8 mouse cellular contexts compared by ENCODE assay signal in genomic region chr13:98814275-98815040, GRCm38 (mm10). TPM values are rescaled to one million over a fixed set of nuclear protein-coding genes. Genes with fewer than 3 reads are reported as not detected.
DNase-seq lines count a peak whose midpoint lies in the region; ATAC-seq and TF ChIP-seq lines count a peak whose summit lies in the region.

No protein-coding gene starts in this region.

- TF ChIP-seq CTCF in stomach, postnatal 0 days (IDR thresholded peaks at IDR 0.05; ENCODE audit: low read depth) = no peak

- TF ChIP-seq EP300 in stomach, postnatal 0 days (optimal IDR thresholded peaks at IDR 0.05) = no peak

- intact Hi-C loops in gastrocnemius, postnatal 14 days (cut with DNase I; ENCODE audit: low total_unique reads) = no loop called here

- H3K36me3 ChIP-seq in intestine, embryonic 16.5 days (ENCODE audit: control insufficient read depth, insufficient read depth, low read length) = no peaks in the 10 kb centered on the region
- no peaks in the 10 kb centered on the region for H3K36me3 ChIP-seq in limb, embryonic 15.5 days
- no peaks in the 10 kb centered on the region for H3K36me3 ChIP-seq in midbrain, embryonic 15.5 days (replicated peaks)
- no peaks in the 10 kb centered on the region for H3K36me3 ChIP-seq in stomach, postnatal 0 days (ENCODE audit: control insufficient read depth, insufficient read depth, low read length)

- peak; percentile 29 for ATAC-seq in intestine, embryonic 16.5 days
- 0 out of 2 replicates have a peak, but pooled peaks have one; percentile 31 for ATAC-seq in limb, embryonic 15.5 days (ENCODE audit: insufficient number of reproducible peaks, low FRiP score, low TSS enrichment, low read depth)
- ATAC-seq in midbrain, embryonic 15.5 days (replicated peaks) = peak; percentile 68
- ATAC-seq in stomach, postnatal 0 days (ENCODE audit: low FRiP score, low TSS enrichment) = peak; percentile 41

- peak overlapping the region; percentile 57 for H3K4me2 ChIP-seq in intestine, embryonic 16.5 days (ENCODE audit: low read depth, low read length)
- H3K4me2 ChIP-seq in limb, embryonic 15.5 days = peak overlapping the region; percentile 50
- H3K4me2 ChIP-seq in midbrain, embryonic 15.5 days = peak overlapping the region; percentile 59
- H3K4me2 ChIP-seq in stomach, postnatal 0 days (replicated peaks; ENCODE audit: low read depth) = peak overlapping the region; percentile 56

- H3K4me3 ChIP-seq in intestine, embryonic 16.5 days (ENCODE audit: low read length) = peak overlapping the region; percentile 91
- peak overlapping the region; percentile 90 for H3K4me3 ChIP-seq in limb, embryonic 15.5 days
- H3K4me3 ChIP-seq in midbrain, embryonic 15.5 days = peak overlapping the region; percentile 98
- peak overlapping the region; percentile 92 for H3K4me3 ChIP-seq in stomach, postnatal 0 days (ENCODE audit: low read depth, low read length)

- H3K27me3 ChIP-seq in intestine, embryonic 16.5 days (replicated peaks; ENCODE audit: control insufficient read depth, insufficient read depth, low read length) = no peaks in the 10 kb centered on the region
- no peaks in the 10 kb centered on the region for H3K27me3 ChIP-seq in limb, embryonic 15.5 days
- H3K27me3 ChIP-seq in midbrain, embryonic 15.5 days (replicated peaks) = no peaks in the 10 kb centered on the region
- H3K27me3 ChIP-seq in stomach, postnatal 0 days (ENCODE audit: control insufficient read depth, insufficient read depth, low read length) = no peaks in the 10 kb centered on the region

- H3K9ac ChIP-seq in intestine, embryonic 16.5 days (ENCODE audit: low read depth, low read length) = peak overlapping the region; percentile 98
- peak overlapping the region; percentile 95 for H3K9ac ChIP-seq in limb, embryonic 15.5 days
- H3K9ac ChIP-seq in midbrain, embryonic 15.5 days = peak overlapping the region; percentile 93
- H3K9ac ChIP-seq in stomach, postnatal 0 days (ENCODE audit: low read length) = peak overlapping the region; percentile 99

- peaks cover 11% of the 10 kb centered on the region for H3K4me1 ChIP-seq in intestine, embryonic 16.5 days (ENCODE audit: control insufficient read depth, insufficient read depth, low read length)
- peaks cover 17% of the 10 kb centered on the region; the same call in 1 of the 2 replicates for H3K4me1 ChIP-seq in limb, embryonic 15.5 days
- peaks cover 20% of the 10 kb centered on the region for H3K4me1 ChIP-seq in midbrain, embryonic 15.5 days
- H3K4me1 ChIP-seq in stomach, postnatal 0 days (replicated peaks; ENCODE audit: control insufficient read depth, insufficient read depth) = no peaks in the 10 kb centered on the region

- H3K9me3 ChIP-seq in intestine, embryonic 16.5 days (ENCODE audit: control insufficient read depth, low read length) = no peaks in the 10 kb centered on the region
- no peaks in the 10 kb centered on the region for H3K9me3 ChIP-seq in limb, embryonic 15.5 days
- no peaks in the 10 kb centered on the region for H3K9me3 ChIP-seq in midbrain, embryonic 15.5 days
- no peaks in the 10 kb centered on the region for H3K9me3 ChIP-seq in stomach, postnatal 0 days (ENCODE audit: control insufficient read depth, low read length)

- under 1% methylated on average over 79 of the region's 81 CpGs for WGBS in intestine, embryonic 16.5 days
- WGBS in limb, embryonic 15.5 days = under 1% methylated on average over 72 of the region's 81 CpGs
- under 1% methylated on average over 71 of the region's 81 CpGs for WGBS in midbrain, embryonic 15.5 days
- under 1% methylated on average over 72 of the region's 81 CpGs for WGBS in stomach, postnatal 0 days

- H3K27ac ChIP-seq in intestine, embryonic 16.5 days (ENCODE audit: low read length) = peak overlapping the region; percentile 98
- H3K27ac ChIP-seq in limb, embryonic 15.5 days = peak overlapping the region; percentile 98
- peak overlapping the region; percentile 93 for H3K27ac ChIP-seq in midbrain, embryonic 15.5 days
- H3K27ac ChIP-seq in stomach, postnatal 0 days (replicated peaks) = peak overlapping the region; percentile 100

- peak; percentile 57 for DNase-seq in retina, embryonic 14.5 days (ENCODE audit: low spot score)
- no peak for DNase-seq in retina, postnatal 1 day
- peak; percentile 67 to 70 for DNase-seq in cerebellum, postnatal 25 days
- peak; percentile 66 for DNase-seq in gastrocnemius, postnatal 14 days
- peak; percentile 71 for DNase-seq in stomach, postnatal 0 days (ENCODE audit: low spot score)

RNA-seq across cellular contexts. Expression of gene Fcho2, which starts 0.8 kb away (rescaled TPM):
- 10 to 100 TPM; 22.2 to 24.4 TPM for total RNA-seq in gastrocnemius, postnatal 14 days (2021)
- 31.2 and 31.9 TPM in 2 replicates for polyA plus RNA-seq in intestine, embryonic 16.5 days (2015; fragmentation: Nextera tagmentation; extraction: Ambion mirVana)
- polyA plus RNA-seq in limb, embryonic 15.5 days (2015; fragmentation: Nextera tagmentation; extraction: Ambion mirVana) = 29.3 and 32.4 TPM in 2 replicates
- 24.4 and 26.1 TPM in 2 replicates for polyA plus RNA-seq in midbrain, embryonic 15.5 days (2015; fragmentation: Nextera tagmentation; extraction: Ambion mirVana)
- 19.6 and 21.9 TPM in 2 replicates for polyA plus RNA-seq in stomach, postnatal 0 days (2015; fragmentation: Nextera tagmentation; extraction: Ambion mirVana)
